Mouse (Mus musculus): ENCODE measurements around the gene Naaladl2. TPM values are rescaled to one million over a fixed set of nuclear protein-coding genes. Genes with fewer than 3 reads are reported as not detected.
"Not testable (repeated sequence)": the region's sequence is repeated elsewhere in the genome, so short reads cannot be mapped to it uniquely, and the experiment has no call there.

Gene Naaladl2
- polyA plus RNA-seq, 1 experiment, result 1.0 TPM

DNA sequence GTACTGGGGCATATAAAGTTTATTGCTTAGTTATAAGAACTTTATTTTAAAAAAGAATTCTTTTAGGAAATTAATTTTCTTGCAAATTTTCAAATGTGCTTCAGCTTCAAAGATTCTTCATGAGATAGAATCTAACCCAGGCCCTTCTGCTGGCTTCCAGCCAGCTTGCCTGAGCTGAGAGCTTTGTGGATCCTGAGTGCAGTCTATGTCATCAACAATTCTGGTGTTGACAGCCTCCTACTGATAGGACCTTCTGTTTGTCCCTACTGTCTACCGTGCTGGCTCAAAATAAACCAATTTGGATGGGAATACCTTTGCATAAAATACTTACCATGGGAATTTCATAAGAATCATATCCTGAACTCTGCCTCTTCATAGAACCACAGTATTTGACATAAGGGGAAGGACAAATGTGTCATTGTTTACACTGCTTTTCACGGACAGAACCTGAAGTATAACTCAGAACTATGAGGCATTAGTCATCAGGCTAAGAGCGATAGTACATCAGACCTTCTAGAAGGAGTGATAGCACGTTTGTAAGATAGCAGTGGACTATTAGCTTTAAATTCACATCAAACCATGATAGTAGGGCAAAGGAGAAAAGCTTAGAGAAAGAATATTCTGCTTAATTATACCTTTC is 829.3 kb downstream of the Naaladl2 start:
- TF ChIP-seq POLR2A (IDR thresholded peaks at IDR 0.05; ENCODE audit: borderline replicate concordance, control insufficient read depth, low read depth, low read length) (no peak), CTCF (IDR thresholded peaks at IDR 0.05; ENCODE audit: control insufficient read depth, insufficient read depth, low read length) (no peak)
- 59% methylated on average over 4 of the region's 4 CpGs for WGBS
- H3K27ac ChIP-seq (ENCODE audit: control insufficient read depth, insufficient read depth, low read depth, low read length, poor library complexity), result no peak overlapping the region
- no peak overlapping the region for H3K4me3 ChIP-seq (replicated peaks; ENCODE audit: control insufficient read depth, low read depth, low read length)
- H3K4me1 ChIP-seq (ENCODE audit: control insufficient read depth, insufficient read depth, low read length), result no peaks in the 10 kb centered on the region

DNA sequence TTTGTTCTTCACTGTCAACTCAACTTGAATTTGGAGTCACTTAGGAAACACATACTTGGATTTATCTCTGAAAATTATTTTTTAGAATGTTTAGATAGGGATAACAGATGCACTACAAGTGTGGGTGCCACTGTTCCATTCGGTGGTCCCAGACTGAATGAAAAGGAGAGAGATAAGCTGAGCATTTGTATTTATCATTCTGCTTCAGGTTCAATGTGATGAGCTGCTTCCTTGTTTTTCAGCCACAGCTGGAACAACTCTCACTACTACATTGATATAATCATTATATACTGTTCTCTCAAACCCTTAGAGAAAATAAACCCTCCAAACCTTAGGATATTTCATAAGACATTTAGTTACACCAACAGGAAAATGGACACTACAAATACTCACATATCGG is 918.6 kb downstream of the Naaladl2 start:
- Histone ChIP-seq H3K4me3 (replicated peaks; ENCODE audit: control insufficient read depth, low read depth, low read length) (no peak overlapping the region), H3K4me1 (ENCODE audit: control insufficient read depth, insufficient read depth, low read length) (no peaks in the 10 kb centered on the region), H3K27ac (ENCODE audit: control insufficient read depth, insufficient read depth, low read depth, low read length, poor library complexity) (no peak overlapping the region)
- WGBS, result 66% methylated on average over 2 of the region's 2 CpGs
- no peak for TF ChIP-seq POLR2A (IDR thresholded peaks at IDR 0.05; ENCODE audit: borderline replicate concordance, control insufficient read depth, low read depth, low read length)
- no peak for TF ChIP-seq CTCF (IDR thresholded peaks at IDR 0.05; ENCODE audit: control insufficient read depth, insufficient read depth, low read length)

DNA sequence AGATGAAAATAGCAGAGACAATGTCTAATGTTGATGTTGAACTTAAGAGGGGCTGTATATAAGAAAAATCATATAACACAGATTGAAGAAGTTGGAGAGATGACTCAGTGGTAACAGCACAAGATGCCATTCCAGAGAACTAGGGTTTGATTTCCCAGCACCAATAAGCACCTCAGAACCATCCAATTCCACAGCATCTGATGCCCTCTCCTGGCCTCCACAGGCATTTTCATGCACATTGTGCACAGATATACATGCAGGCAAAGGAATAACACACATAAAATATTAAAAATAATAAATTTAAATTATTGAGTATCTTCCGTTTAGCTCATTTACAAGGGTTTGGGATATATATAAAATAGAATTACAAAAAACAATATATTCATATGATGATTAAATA is 926.6 kb downstream of the Naaladl2 start:
- H3K4me1 ChIP-seq (ENCODE audit: control insufficient read depth, insufficient read depth, low read length), result no peaks in the 10 kb centered on the region
- no peak overlapping the region for H3K4me3 ChIP-seq (replicated peaks; ENCODE audit: control insufficient read depth, low read depth, low read length)
- no peak overlapping the region for H3K27ac ChIP-seq (ENCODE audit: control insufficient read depth, insufficient read depth, low read depth, low read length, poor library complexity)
- 69% methylated on average over 1 of the region's 1 CpGs for WGBS
- TF ChIP-seq CTCF (IDR thresholded peaks at IDR 0.05; ENCODE audit: control insufficient read depth, insufficient read depth, low read length) (no peak), POLR2A (IDR thresholded peaks at IDR 0.05; ENCODE audit: borderline replicate concordance, control insufficient read depth, low read depth, low read length) (no peak)

DNA sequence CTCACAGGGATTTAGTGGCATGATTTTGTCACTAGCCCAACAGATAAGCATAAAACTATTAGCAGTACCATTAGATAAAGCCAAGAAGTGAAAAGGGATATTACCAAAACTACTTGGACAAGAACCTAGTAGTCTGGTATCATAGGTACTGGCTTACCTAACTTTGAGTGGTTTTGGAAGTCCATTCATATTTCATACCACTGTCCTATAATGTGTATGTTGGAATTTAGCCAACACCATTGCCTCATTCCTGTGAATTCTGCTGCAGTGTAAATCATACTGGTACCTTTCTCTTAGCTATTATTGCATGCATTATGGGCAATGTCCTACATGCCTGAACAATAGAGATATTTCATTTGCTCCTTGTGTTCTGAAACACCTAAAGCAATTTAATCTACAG is 977.5 kb downstream of the Naaladl2 start:
- no peak overlapping the region for H3K27ac ChIP-seq (ENCODE audit: control insufficient read depth, insufficient read depth, low read depth, low read length, poor library complexity)
- H3K4me1 ChIP-seq (ENCODE audit: control insufficient read depth, insufficient read depth, low read length), result no peaks in the 10 kb centered on the region
- TF ChIP-seq CTCF (IDR thresholded peaks at IDR 0.05; ENCODE audit: control insufficient read depth, insufficient read depth, low read length) (no peak), POLR2A (IDR thresholded peaks at IDR 0.05; ENCODE audit: borderline replicate concordance, control insufficient read depth, low read depth, low read length) (no peak)
- H3K4me3 ChIP-seq (replicated peaks; ENCODE audit: control insufficient read depth, low read depth, low read length), result no peak overlapping the region

DNA sequence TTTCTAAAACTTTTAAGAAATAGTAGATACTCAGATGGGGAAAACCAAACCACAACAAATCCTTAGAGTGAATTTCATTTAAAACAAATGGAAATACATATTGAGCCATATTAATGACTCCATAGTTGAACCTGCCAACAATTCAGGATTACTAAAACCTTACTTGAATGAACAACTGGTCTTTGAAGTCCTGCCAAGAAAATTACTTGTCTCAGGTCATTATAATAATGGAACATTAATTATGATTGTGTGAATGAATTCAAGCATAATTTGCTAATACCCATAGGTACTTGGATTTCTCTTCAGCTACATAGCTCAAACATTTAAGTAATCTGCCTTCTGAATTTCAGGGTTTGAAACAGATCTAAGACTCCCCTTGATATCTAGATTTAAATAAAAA is 980.1 kb downstream of the Naaladl2 start:
- TF ChIP-seq CTCF (IDR thresholded peaks at IDR 0.05; ENCODE audit: control insufficient read depth, insufficient read depth, low read length), result no peak
- TF ChIP-seq POLR2A (IDR thresholded peaks at IDR 0.05; ENCODE audit: borderline replicate concordance, control insufficient read depth, low read depth, low read length), result no peak
- H3K27ac ChIP-seq (ENCODE audit: control insufficient read depth, insufficient read depth, low read depth, low read length, poor library complexity), result no peak overlapping the region
- H3K4me3 ChIP-seq (replicated peaks; ENCODE audit: control insufficient read depth, low read depth, low read length), result no peak overlapping the region
- H3K4me1 ChIP-seq (ENCODE audit: control insufficient read depth, insufficient read depth, low read length), result no peaks in the 10 kb centered on the region

DNA sequence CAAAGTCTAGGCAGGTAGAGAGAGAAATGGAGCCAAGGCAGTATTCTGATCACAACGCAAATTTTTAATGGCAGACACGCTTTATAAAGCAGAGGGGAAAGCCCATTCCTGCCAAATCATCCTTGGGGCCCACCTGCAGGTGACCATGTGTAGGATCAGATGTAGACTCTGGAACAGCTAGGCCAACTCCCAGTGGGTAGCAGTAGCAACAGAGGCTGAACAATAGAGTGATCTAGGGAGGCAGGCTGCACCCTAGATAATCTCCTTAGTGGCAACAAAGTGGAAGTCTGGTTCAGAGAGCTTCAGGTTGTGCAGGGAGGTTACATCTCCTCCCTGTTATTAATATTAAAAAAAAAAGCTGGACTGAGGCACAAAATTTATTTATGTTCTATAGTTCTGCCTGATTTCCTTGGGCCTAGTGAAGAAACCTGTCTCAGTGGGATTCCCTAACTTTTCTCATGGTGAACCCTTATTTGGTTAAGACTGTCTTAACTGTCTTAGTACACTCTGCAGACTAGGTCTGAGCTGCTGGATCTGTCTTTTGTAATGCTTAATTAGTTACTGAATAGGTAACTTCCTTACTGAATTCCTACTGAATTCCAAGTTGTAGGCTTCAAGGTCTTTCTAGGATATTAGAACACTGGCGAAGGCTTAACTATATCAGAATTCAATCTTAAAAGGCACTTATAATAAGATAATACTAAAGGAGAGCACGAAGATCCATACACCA is 992.8 kb downstream of the Naaladl2 start:
- not testable (repeated sequence) for H3K4me3 ChIP-seq (replicated peaks; ENCODE audit: control insufficient read depth, low read depth, low read length); H3K4me1 ChIP-seq (ENCODE audit: control insufficient read depth, insufficient read depth, low read length); H3K27ac ChIP-seq (ENCODE audit: control insufficient read depth, insufficient read depth, low read depth, low read length, poor library complexity)
- WGBS, result 58% methylated on average over 4 of the region's 4 CpGs

DNA sequence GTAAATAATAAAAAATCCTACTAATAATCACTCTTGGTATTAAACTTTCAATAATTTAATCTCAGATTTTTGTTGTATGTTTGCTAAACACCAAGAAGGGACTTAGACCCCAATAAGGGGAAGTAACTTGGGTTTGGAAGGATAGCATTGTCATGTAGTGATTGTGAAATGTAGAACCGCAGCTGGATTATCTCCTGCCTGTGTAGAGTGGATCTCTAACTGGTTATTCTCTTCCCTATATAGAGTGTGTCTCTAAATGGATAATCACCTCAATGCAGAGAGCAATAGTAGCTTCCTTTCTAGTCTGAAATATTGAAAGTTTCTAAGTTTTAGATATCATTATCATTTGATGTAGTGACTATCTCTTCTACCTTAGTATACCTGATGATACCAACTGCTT is 1001.3 kb downstream of the Naaladl2 start:
- no peak overlapping the region for H3K27ac ChIP-seq (ENCODE audit: control insufficient read depth, insufficient read depth, low read depth, low read length, poor library complexity)
- 65% methylated on average over 1 of the region's 1 CpGs for WGBS
- no peaks in the 10 kb centered on the region for H3K4me1 ChIP-seq (ENCODE audit: control insufficient read depth, insufficient read depth, low read length)
- TF ChIP-seq CTCF (IDR thresholded peaks at IDR 0.05; ENCODE audit: control insufficient read depth, insufficient read depth, low read length) (no peak), POLR2A (IDR thresholded peaks at IDR 0.05; ENCODE audit: borderline replicate concordance, control insufficient read depth, low read depth, low read length) (no peak)
- H3K4me3 ChIP-seq (replicated peaks; ENCODE audit: control insufficient read depth, low read depth, low read length), result no peak overlapping the region

DNA sequence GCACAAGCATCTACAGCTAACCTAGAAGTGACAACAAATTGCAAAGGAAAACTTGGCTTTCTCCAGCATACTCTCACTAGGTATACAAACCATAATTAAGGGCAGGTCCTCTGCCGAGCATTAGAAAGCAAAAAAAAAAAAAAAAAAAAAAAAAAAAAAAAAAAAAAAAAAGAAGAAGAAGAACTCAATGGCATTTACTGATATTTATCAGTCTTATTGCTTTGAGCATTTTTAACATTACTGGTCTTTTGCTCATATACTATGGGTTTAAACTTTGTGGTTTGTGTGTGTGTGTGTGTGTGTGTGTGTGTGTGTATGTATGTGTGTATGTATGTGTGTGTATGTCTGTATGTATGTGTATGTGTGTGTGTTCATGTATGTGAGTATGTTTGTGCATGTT is 1006.1 kb downstream of the Naaladl2 start:
- 43% methylated on average over 1 of the region's 1 CpGs for WGBS
- Histone ChIP-seq H3K27ac (ENCODE audit: control insufficient read depth, insufficient read depth, low read depth, low read length, poor library complexity) (no peak overlapping the region), H3K4me1 (ENCODE audit: control insufficient read depth, insufficient read depth, low read length) (no peaks in the 10 kb centered on the region), H3K4me3 (replicated peaks; ENCODE audit: control insufficient read depth, low read depth, low read length) (no peak overlapping the region)
- TF ChIP-seq POLR2A (IDR thresholded peaks at IDR 0.05; ENCODE audit: borderline replicate concordance, control insufficient read depth, low read depth, low read length) (no peak), CTCF (IDR thresholded peaks at IDR 0.05; ENCODE audit: control insufficient read depth, insufficient read depth, low read length) (no peak)

DNA sequence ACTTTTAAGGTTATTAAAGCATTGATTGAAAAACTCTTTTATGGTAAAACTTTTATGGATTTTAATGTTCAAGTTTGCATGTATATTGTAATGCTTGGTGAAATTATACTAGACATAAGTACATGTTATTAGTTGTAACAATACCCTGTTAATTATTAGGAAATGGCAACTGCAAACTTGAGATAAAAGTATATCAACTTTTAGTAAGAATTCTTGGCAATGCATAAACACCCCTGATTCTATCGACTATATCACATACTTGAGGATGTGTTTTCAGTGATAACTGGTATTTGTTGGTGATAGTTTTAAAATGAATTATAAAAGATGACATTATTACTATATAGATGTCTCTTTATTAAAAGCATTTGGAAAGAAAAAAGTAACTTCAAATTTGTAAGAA is 1017.9 kb downstream of the Naaladl2 start:
- TF ChIP-seq CTCF (IDR thresholded peaks at IDR 0.05; ENCODE audit: control insufficient read depth, insufficient read depth, low read length), result no peak
- TF ChIP-seq POLR2A (IDR thresholded peaks at IDR 0.05; ENCODE audit: borderline replicate concordance, control insufficient read depth, low read depth, low read length), result no peak
- 66% methylated on average over 1 of the region's 1 CpGs for WGBS
- no peak overlapping the region for H3K4me3 ChIP-seq (replicated peaks; ENCODE audit: control insufficient read depth, low read depth, low read length)
- H3K4me1 ChIP-seq (ENCODE audit: control insufficient read depth, insufficient read depth, low read length), result no peaks in the 10 kb centered on the region
- no peak overlapping the region for H3K27ac ChIP-seq (ENCODE audit: control insufficient read depth, insufficient read depth, low read depth, low read length, poor library complexity)
